Mouse (Mus musculus) embryonic facial prominence, embryonic 13.5 days (tissue): ENCODE measurements around the gene Defb11. TPM values are rescaled to one million over a fixed set of nuclear protein-coding genes. Genes with fewer than 3 reads are reported as not detected.
"Not testable (repeated sequence)": the region's sequence is repeated elsewhere in the genome, so short reads cannot be mapped to it uniquely, and the experiment has no call there.

ENCODE experiments used
- ATAC-seq: fragments of 200-750 bp; cut with Nextera tagmentation; 2 replicates; pipeline ENCODE4 v1.8.0; 2017; ENCODE audit warnings: low read depth; ENCODE audit not compliant: insufficient number of reproducible peaks, insufficient read depth, low FRiP score, low TSS enrichment
- H3K27ac ChIP-seq: fragments of 300-500 bp; sonication (generic); 2 replicates; pipeline ENCODE4 v1.5.1; 2015; ENCODE audit warnings: moderate library complexity, mild to moderate bottlenecking, inconsistent platforms
- H3K27me3 ChIP-seq: fragments of 300-500 bp; sonication (generic); 2 replicates; pipeline ENCODE4 v1.6.1; 2015; ENCODE audit warnings: mild to moderate bottlenecking, inconsistent platforms
- H3K36me3 ChIP-seq: fragments of 300-500 bp; sonication (generic); 2 replicates; pipeline ENCODE4 v1.6.1; 2015; ENCODE audit warnings: mild to moderate bottlenecking, inconsistent platforms
- H3K4me1 ChIP-seq: fragments of 300-500 bp; sonication (generic); 2 replicates; pipeline ENCODE4 v1.6.1; 2015; ENCODE audit warnings: inconsistent platforms
- H3K4me2 ChIP-seq: fragments of 300-500 bp; sonication (generic); 2 replicates; pipeline ENCODE4 v1.6.1; 2015; ENCODE audit warnings: moderate library complexity, mild to moderate bottlenecking, inconsistent platforms
- H3K4me3 ChIP-seq: fragments of 300-500 bp; sonication (generic); 2 replicates; pipeline ENCODE4 v1.5.1; 2015; ENCODE audit warnings: mild to moderate bottlenecking, inconsistent platforms
- H3K9ac ChIP-seq: fragments of 300-500 bp; sonication (generic); 2 replicates; pipeline ENCODE4 v1.6.1; 2015; ENCODE audit warnings: mild to moderate bottlenecking, inconsistent platforms
- H3K9me3 ChIP-seq: fragments of 300-500 bp; sonication (generic); 2 replicates; pipeline ENCODE4 v1.6.1; 2016; ENCODE audit warnings: inconsistent platforms
- WGBS: fragments of 180-500 bp; shearing (Covaris S2); methylation state at CpG from one replicate; pipeline ENCODE4 v1.1.7; 2015; ENCODE audit warnings: mixed read lengths; 5-methylcytosine and 5-hydroxymethylcytosine counted together
- polyA plus RNA-seq: library from polyadenylated mRNA; unstranded; fragments of >200 nt; fragmentation: Nextera tagmentation; extraction: Ambion mirVana; gene quantifications from 2 replicates; pipeline ENCODE4 v1.2.1, GENCODE M21; 2015

Gene Defb11
- polyA plus RNA-seq, result not detected in 2 replicates

GRCm38 (mm10) chr8:21906290-21906689 is at the start of gene Defb11:
Gene Defb11 (minus strand): TSS chr8:21906412.
- not testable (repeated sequence) for H3K4me2 ChIP-seq, H3K9ac ChIP-seq, H3K9me3 ChIP-seq, H3K4me3 ChIP-seq, ATAC-seq, H3K4me1 ChIP-seq, H3K27me3 ChIP-seq, H3K27ac ChIP-seq, H3K36me3 ChIP-seq

DNA sequence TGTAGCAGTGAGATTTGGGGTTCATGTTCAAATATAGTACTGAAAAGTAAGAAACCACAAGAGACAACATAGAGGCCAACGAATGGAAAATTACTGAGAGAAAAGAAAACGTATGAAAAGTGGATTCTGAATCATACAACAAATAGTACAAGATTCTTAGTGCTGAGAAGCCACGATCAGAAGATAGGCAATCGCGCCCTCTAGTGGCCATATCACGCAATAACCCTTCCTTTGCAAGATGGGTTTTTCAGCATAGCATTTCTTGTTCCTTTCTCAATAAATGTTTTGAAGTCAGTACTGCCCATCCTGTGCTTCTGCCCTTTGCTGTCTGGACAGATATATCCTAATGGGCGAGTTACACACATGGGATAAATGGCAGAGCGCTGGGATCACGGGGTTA is 49.1 kb upstream of the Defb11 start:
- H3K9ac ChIP-seq, result no peak overlapping the region
- no peak overlapping the region for H3K4me3 ChIP-seq
- no peaks in the 10 kb centered on the region for H3K27me3 ChIP-seq
- 3% methylated on average over 9 of the region's 9 CpGs for WGBS
- ATAC-seq, result no peak
- H3K4me2 ChIP-seq, result no peak overlapping the region
- no peaks in the 10 kb centered on the region for H3K4me1 ChIP-seq
- no peak overlapping the region for H3K27ac ChIP-seq
- H3K36me3 ChIP-seq, result no peaks in the 10 kb centered on the region
- no peaks in the 10 kb centered on the region for H3K9me3 ChIP-seq

DNA sequence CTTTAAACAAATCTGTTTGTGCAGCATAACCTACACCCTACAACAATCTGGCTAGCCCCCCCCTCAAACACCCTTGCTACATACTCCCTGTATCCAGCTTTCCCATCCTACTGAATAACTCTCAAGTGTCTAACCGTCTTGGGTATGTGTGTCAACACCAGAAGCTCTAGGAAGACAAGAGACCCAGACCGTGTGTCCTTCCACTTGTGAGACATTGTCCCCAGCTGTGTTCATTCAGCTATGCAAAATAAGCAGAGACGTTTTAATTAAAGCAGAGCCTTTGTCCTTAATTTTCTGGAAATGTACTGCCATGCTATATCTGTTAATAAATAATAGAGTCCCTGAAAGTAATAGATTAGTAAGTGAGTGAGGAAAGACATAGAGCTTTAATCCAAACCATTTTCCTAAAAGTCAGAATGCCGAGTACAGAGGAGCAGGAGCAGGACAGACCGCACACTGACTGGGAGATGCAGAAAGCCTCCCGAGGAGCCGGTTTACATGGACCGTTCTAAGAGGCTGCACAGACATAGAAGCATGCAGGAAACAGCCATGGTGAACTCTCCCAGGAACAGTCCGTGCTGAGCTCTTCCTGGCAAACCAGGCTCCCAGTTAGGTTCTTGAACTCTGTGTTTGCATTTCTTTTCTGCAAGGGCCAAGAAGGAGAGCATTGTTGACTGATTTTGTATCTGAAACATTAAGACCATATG is 41.3 kb upstream of the Defb11 start:
- Histone ChIP-seq H3K9ac (no peak overlapping the region), H3K36me3 (no peaks in the 10 kb centered on the region), H3K4me1 (no peaks in the 10 kb centered on the region), H3K27me3 (no peaks in the 10 kb centered on the region), H3K4me3 (no peak overlapping the region), H3K27ac (no peak overlapping the region), H3K9me3 (no peaks in the 10 kb centered on the region), H3K4me2 (no peak overlapping the region)
- ATAC-seq, result no peak
- WGBS, result 59% methylated on average over 9 of the region's 9 CpGs

GRCm38 (mm10) chr8:21946462-21946861 is 40.2 kb upstream of the Defb11 start, which contains the start of gene Defb13:
Gene Defb13 (plus strand): TSS chr8:21946762.
- no peak within 1 kb of the TSS for H3K9ac ChIP-seq
- H3K4me2 ChIP-seq, result no peak within 1 kb of the TSS
- no peak within 1 kb of the TSS for H3K27ac ChIP-seq
- no peak for ATAC-seq
- no peaks in the 10 kb centered on the region for H3K9me3 ChIP-seq
- no peak within 1 kb of the TSS for H3K4me3 ChIP-seq
- 75% methylated on average over 6 of the region's 6 CpGs for WGBS
- no peaks in the 10 kb centered on the region for H3K4me1 ChIP-seq
- H3K27me3 ChIP-seq, result no peaks in the 10 kb centered on the region
- H3K36me3 ChIP-seq, result no peaks in the 10 kb centered on the region

- not testable (repeated sequence) for H3K27ac ChIP-seq, H3K27me3 ChIP-seq, H3K36me3 ChIP-seq, H3K4me3 ChIP-seq, H3K9ac ChIP-seq, ATAC-seq, H3K4me2 ChIP-seq, H3K9me3 ChIP-seq, H3K4me1 ChIP-seq
- 85% methylated on average over 4 of the region's 4 CpGs for WGBS
These were observed 31.8 kb upstream of the Defb11 start, which contains the start of gene Defb35 for GRCm38 (mm10) chr8:21938052-21938451. Gene Defb35 (plus strand): TSS chr8:21938352.

DNA sequence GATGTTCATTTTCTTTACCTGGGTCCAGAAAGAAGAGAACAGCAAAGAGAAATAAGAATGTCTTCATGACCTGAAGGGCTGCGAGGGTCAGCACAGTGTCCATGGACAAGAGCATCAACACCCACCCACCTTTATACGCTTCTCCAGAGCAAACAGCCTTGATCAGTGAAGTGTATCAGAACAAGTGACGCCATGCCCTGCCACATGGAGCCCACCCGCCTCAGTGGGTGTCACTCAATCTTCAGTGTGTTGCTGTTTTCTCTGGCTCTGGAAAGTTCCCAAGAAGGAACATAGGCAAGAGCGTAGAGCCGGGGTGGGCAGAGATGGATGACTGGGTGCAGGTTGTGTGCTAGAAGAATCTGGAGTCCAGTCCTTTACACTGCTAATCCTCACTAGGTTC is 26.4 kb upstream of the Defb11 start, which contains the start of gene Defb15:
Defb15 (minus strand) TSS at position 101 of the 400 bp plus-strand sequence.
- ATAC-seq, result no peak
- Histone ChIP-seq H3K4me2 (no peak within 1 kb of the TSS), H3K9me3 (no peaks in the 10 kb centered on the region), H3K9ac (no peak within 1 kb of the TSS), H3K36me3 (no peaks in the 10 kb centered on the region), H3K27ac (no peak within 1 kb of the TSS), H3K4me1 (no peaks in the 10 kb centered on the region), H3K4me3 (no peak within 1 kb of the TSS), H3K27me3 (no peaks in the 10 kb centered on the region)
- WGBS, result 89% methylated on average over 6 of the region's 6 CpGs

- not testable (repeated sequence) for H3K27ac ChIP-seq, H3K4me3 ChIP-seq, H3K4me1 ChIP-seq, H3K27me3 ChIP-seq, H3K9ac ChIP-seq, H3K4me2 ChIP-seq, ATAC-seq, H3K9me3 ChIP-seq, H3K36me3 ChIP-seq
- WGBS, result 79% methylated on average over 3 of the region's 3 CpGs
These were observed 24.5 kb upstream of the Defb11 start for GRCm38 (mm10) chr8:21930754-21931153.

GRCm38 (mm10) chr8:21915625-21916024 is 9.4 kb upstream of the Defb11 start:
- no peak overlapping the region for H3K9ac ChIP-seq
- H3K27me3 ChIP-seq, result no peaks in the 10 kb centered on the region
- no peak overlapping the region for H3K4me3 ChIP-seq
- H3K4me1 ChIP-seq, result no peaks in the 10 kb centered on the region
- ATAC-seq, result no peak
- H3K9me3 ChIP-seq, result no peaks in the 10 kb centered on the region
- WGBS, result 90% methylated on average over 3 of the region's 3 CpGs
- H3K36me3 ChIP-seq, result no peaks in the 10 kb centered on the region
- no peak overlapping the region for H3K4me2 ChIP-seq
- H3K27ac ChIP-seq, result no peak overlapping the region

- Histone ChIP-seq H3K9ac (no peak overlapping the region), H3K4me2 (no peak overlapping the region), H3K36me3 (no peaks in the 10 kb centered on the region), H3K9me3 (no peaks in the 10 kb centered on the region), H3K4me3 (no peak overlapping the region), H3K27me3 (no peaks in the 10 kb centered on the region), H3K4me1 (no peaks in the 10 kb centered on the region), H3K27ac (no peak overlapping the region)
- ATAC-seq, result no peak
- WGBS, result 17% methylated on average over 2 of the region's 2 CpGs
These were observed 6.3 kb upstream of the Defb11 start for GRCm38 (mm10) chr8:21912554-21912953.

- Histone ChIP-seq H3K36me3 (no peaks in the 10 kb centered on the region), H3K4me2 (no peak overlapping the region)
- 10% methylated on average over 1 of the region's 1 CpGs for WGBS
These were observed 5.7 kb upstream of the Defb11 start for GRCm38 (mm10) chr8:21911931-21912330.

GRCm38 (mm10) chr8:21885321-21885720 is 20.9 kb downstream of the Defb11 start, which contains the start of gene Defb9:
Gene Defb9 (minus strand): TSS chr8:21885421.
- not testable (repeated sequence) for H3K27me3 ChIP-seq, ATAC-seq, H3K27ac ChIP-seq, H3K36me3 ChIP-seq, H3K4me3 ChIP-seq, H3K4me1 ChIP-seq, H3K9me3 ChIP-seq, H3K4me2 ChIP-seq, H3K9ac ChIP-seq

More at GRCm38 (mm10) chr8:21911931-21912330, 5.7 kb upstream of the Defb11 start:
- no peaks in the 10 kb centered on the region for H3K27me3 ChIP-seq
- no peak overlapping the region for H3K27ac ChIP-seq
- no peaks in the 10 kb centered on the region for H3K4me1 ChIP-seq
- no peak overlapping the region for H3K9ac ChIP-seq
- H3K4me3 ChIP-seq, result no peak overlapping the region
- ATAC-seq, result no peak
- H3K9me3 ChIP-seq, result no peaks in the 10 kb centered on the region

GRCm38 (mm10) chr8:21858586-21858985 is 47.6 kb downstream of the Defb11 start, which contains the start of gene Defb10:
Gene Defb10 (plus strand): TSS chr8:21858901.
- not testable (repeated sequence) for H3K9me3 ChIP-seq, H3K9ac ChIP-seq, H3K36me3 ChIP-seq, H3K4me3 ChIP-seq, H3K27ac ChIP-seq, H3K4me2 ChIP-seq, H3K27me3 ChIP-seq, H3K4me1 ChIP-seq, ATAC-seq
- WGBS, result 32% methylated on average over 1 of the region's 1 CpGs
